Mouse (Mus musculus) cerebellum, adult 2 months (tissue): ENCODE measurements around the gene Lamtor1. TPM values are rescaled to one million over a fixed set of nuclear protein-coding genes. Genes with fewer than 3 reads are reported as not detected.

Source experiments
- DNase-seq, 2 experiments: peaks; one replicate each; pipeline ENCODE4 v3.0.0; 2021
- H3K27ac ChIP-seq: fragments of 200-500 bp; 2 replicates; pipeline ENCODE4 v1.5.1; 2012; ENCODE audit warnings: low read length, control low read depth, inconsistent platforms; ENCODE audit not compliant: insufficient read depth
- H3K27me3 ChIP-seq: fragments of 200-500 bp; 2 replicates; pipeline ENCODE4 v1.6.1; 2012; ENCODE audit warnings: inconsistent platforms, mild to moderate bottlenecking, low read length, moderate library complexity; ENCODE audit not compliant: control insufficient read depth, insufficient read depth
- H3K4me1 ChIP-seq: fragments of 200-500 bp; 2 replicates; pipeline ENCODE4 v1.6.1; 2011; ENCODE audit warnings: low read length; ENCODE audit not compliant: control insufficient read depth, insufficient read depth
- H3K4me3 ChIP-seq: fragments of 200-500 bp; replicated peaks from 2 replicates; pipeline ENCODE3; 2011; ENCODE audit warnings: mild to moderate bottlenecking, low read depth, low read length, control low read depth; ENCODE audit not compliant: insufficient read depth
- CTCF ChIP-seq: fragments of 200-500 bp; IDR thresholded peaks from 2 replicates; pipeline ENCODE4 v1.5.1; 2011; ENCODE audit warnings: low read depth, mild to moderate bottlenecking, control low read depth, low read length, moderate library complexity, borderline replicate concordance; ENCODE audit not compliant: insufficient read depth
- POLR2A ChIP-seq: fragments of 200-500 bp; IDR thresholded peaks from 2 replicates; pipeline ENCODE4 v1.6.1; 2011; ENCODE audit warnings: low read length, control low read depth, borderline replicate concordance; ENCODE audit not compliant: insufficient read depth
- WGBS: fragments of 180-500 bp; shearing (Covaris S2); methylation state at CpG from one replicate; pipeline ENCODE4 v1.1.7; 2018; 5-methylcytosine and 5-hydroxymethylcytosine counted together
- polyA plus RNA-seq: library from polyadenylated mRNA; depleted of rRNA; stranded (reverse); fragments of >200 nt; gene quantifications from 2 replicates; pipeline ENCODE4 v1.2.3, GENCODE M21; 2012

Lamtor1 gene
- polyA plus RNA-seq, 1 experiment: 210 TPM

GRCm38 (mm10) chr7:101884160-101884559, 21.5 kb upstream of the Lamtor1 start:
- TF ChIP-seq POLR2A: no peak
- TF ChIP-seq CTCF: no peak
- no peaks in the 10 kb centered on the region for H3K27me3 ChIP-seq
- H3K4me3 ChIP-seq: no peak overlapping the region
- DNase-seq: no peak
- H3K4me1 ChIP-seq: no peaks in the 10 kb centered on the region
- WGBS: 96% methylated on average over 4 of the region's 4 CpGs
- no peak overlapping the region for H3K27ac ChIP-seq

GRCm38 (mm10) chr7:101886274-101886673, 19.4 kb upstream of the Lamtor1 start:
- Histone ChIP-seq H3K4me1 (no peaks in the 10 kb centered on the region; the same call in 1 of the 2 replicates), H3K27ac (no peak overlapping the region), H3K4me3 (no peak overlapping the region), H3K27me3 (no peaks in the 10 kb centered on the region)
- TF ChIP-seq POLR2A: no peak
- DNase-seq: no peak
- WGBS: 86% methylated on average over 6 of the region's 6 CpGs

- DNase-seq: no peak
- no peaks in the 10 kb centered on the region for H3K27me3 ChIP-seq
- H3K4me3 ChIP-seq: no peak overlapping the region
- H3K4me1 ChIP-seq: no peaks in the 10 kb centered on the region; the same call in 1 of the 2 replicates
- no peak overlapping the region for H3K27ac ChIP-seq
- 84% methylated on average over 4 of the region's 4 CpGs for WGBS
- TF ChIP-seq POLR2A: no peak
- no peak for TF ChIP-seq CTCF
Measured at GRCm38 (mm10) chr7:101888460-101888859, 17.2 kb upstream of the Lamtor1 start.

GRCm38 (mm10) chr7:101895695-101896094, 10.0 kb upstream of the Lamtor1 start:
- TF ChIP-seq POLR2A: no peak
- no peak for TF ChIP-seq CTCF
- H3K27ac ChIP-seq: peak overlapping the region; percentile 23
- no peak for DNase-seq
- H3K4me1 ChIP-seq: no peaks in the 10 kb centered on the region; the same call in 1 of the 2 replicates
- H3K4me3 ChIP-seq: peak overlapping the region; percentile 64
- 16% methylated on average over 9 of the region's 9 CpGs for WGBS
- no peaks in the 10 kb centered on the region for H3K27me3 ChIP-seq

GRCm38 (mm10) chr7:101896104-101897066, 9.3 kb upstream of the Lamtor1 start:
- under 1% methylated on average over 57 of the region's 57 CpGs for WGBS
- no peaks in the 10 kb centered on the region for H3K27me3 ChIP-seq
- peak overlapping the region; percentile 44 for H3K27ac ChIP-seq
- no peak; the same call in 1 of the 2 replicates for TF ChIP-seq CTCF
- peak; percentile 87 for TF ChIP-seq POLR2A
- H3K4me1 ChIP-seq: no peaks in the 10 kb centered on the region
- peak; percentile 97 to 98 for DNase-seq
- H3K4me3 ChIP-seq: peak overlapping the region; percentile 64

- no peak for DNase-seq
- H3K27ac ChIP-seq: no peak overlapping the region
- TF ChIP-seq CTCF (no peak), POLR2A (no peak)
- no peaks in the 10 kb centered on the region for H3K4me1 ChIP-seq
- no peaks in the 10 kb centered on the region for H3K27me3 ChIP-seq
- no peak overlapping the region for H3K4me3 ChIP-seq
- WGBS: 89% methylated on average over 16 of the region's 16 CpGs
Measured at GRCm38 (mm10) chr7:101900331-101901097, 5.2 kb upstream of the Lamtor1 start.

GRCm38 (mm10) chr7:101901969-101902368, 3.7 kb upstream of the Lamtor1 start:
- no peak overlapping the region for H3K27ac ChIP-seq
- H3K4me3 ChIP-seq: no peak overlapping the region
- TF ChIP-seq POLR2A (no peak), CTCF (no peak)
- DNase-seq: no peak
- H3K27me3 ChIP-seq: no peaks in the 10 kb centered on the region
- peaks cover 4% of the 10 kb centered on the region; the same call in 1 of the 2 replicates for H3K4me1 ChIP-seq
- WGBS: 92% methylated on average over 10 of the region's 10 CpGs

- no peak overlapping the region for H3K27ac ChIP-seq
- TF ChIP-seq POLR2A (no peak), CTCF (no peak)
- H3K27me3 ChIP-seq: no peaks in the 10 kb centered on the region
- DNase-seq: no peak
- no peak overlapping the region for H3K4me3 ChIP-seq
- H3K4me1 ChIP-seq: peaks cover 4% of the 10 kb centered on the region; the same call in 1 of the 2 replicates
Measured at GRCm38 (mm10) chr7:101902846-101903245, 2.9 kb upstream of the Lamtor1 start.
